Mouse (Mus musculus) heart, adult 2 months (tissue): ENCODE results near the gene Tmem204. TPM values are rescaled to one million over a fixed set of nuclear protein-coding genes. Genes with fewer than 3 reads are reported as not detected.

ENCODE experiments used
- DNase-seq, 2 experiments: peaks; one replicate each; pipeline ENCODE4 v3.0.0; 2021
- H3K27ac ChIP-seq: fragments of 200-600 bp; 2 replicates; pipeline ENCODE4 v1.8.1; 2022
- H3K27me3 ChIP-seq: fragments of 200-500 bp; 2 replicates; pipeline ENCODE4 v1.6.1; 2012; ENCODE audit warnings: mild to moderate bottlenecking, low read length, inconsistent platforms, mixed read lengths; ENCODE audit not compliant: control insufficient read depth, insufficient read depth
- H3K36me3 ChIP-seq: fragments of 200-500 bp; 2 replicates; pipeline ENCODE4 v1.6.1; 2012; ENCODE audit warnings: low read length, inconsistent platforms; ENCODE audit not compliant: control insufficient read depth, insufficient read depth
- H3K4me1 ChIP-seq: fragments of 200-500 bp; 2 replicates; pipeline ENCODE4 v1.6.1; 2011; ENCODE audit warnings: low read length; ENCODE audit not compliant: control insufficient read depth, insufficient read depth
- H3K4me3 ChIP-seq: fragments of 200-600 bp; 2 replicates; pipeline ENCODE4 v1.8.1; 2022
- H3K79me2 ChIP-seq: fragments of 200-500 bp; replicated peaks from 2 replicates; pipeline ENCODE4 v1.6.1; 2012; ENCODE audit warnings: mild to moderate bottlenecking, inconsistent platforms, low read length, moderate library complexity, mixed read lengths; ENCODE audit not compliant: control insufficient read depth, insufficient read depth
- H3K9ac ChIP-seq: fragments of 200-500 bp; 2 replicates; pipeline ENCODE4 v1.6.1; 2012; ENCODE audit warnings: low read depth, mild to moderate bottlenecking, control low read depth, inconsistent platforms, low read length, mixed read lengths
- CTCF ChIP-seq: fragments of 200-600 bp; IDR thresholded peaks from 2 replicates; pipeline ENCODE4 v1.8.1; 2022; ENCODE audit warnings: antibody characterized with exemption, mild to moderate bottlenecking, moderate library complexity
- EP300 ChIP-seq: fragments of 200-500 bp; IDR thresholded peaks from 2 replicates; pipeline ENCODE4 v1.6.1; 2011; ENCODE audit warnings: low read depth, low read length, control low read depth; ENCODE audit not compliant: insufficient read depth
- POLR2A ChIP-seq: fragments of 200-500 bp; IDR thresholded peaks from 2 replicates; pipeline ENCODE4 v1.6.1; 2011; ENCODE audit warnings: mild to moderate bottlenecking, low read depth, low read length, control low read depth; ENCODE audit not compliant: insufficient read depth
- WGBS: fragments of 180-500 bp; shearing (Covaris S2); methylation state at CpG from one replicate; pipeline ENCODE4 v1.1.7; 2018; 5-methylcytosine and 5-hydroxymethylcytosine counted together
- intact Hi-C: fragments of 180-260 bp; cut with DNase I; formaldehyde crosslinking; loops from one replicate; pipeline ENCODE4 v1.15.1; 2025
- polyA plus RNA-seq: library from polyadenylated mRNA; depleted of rRNA; stranded (reverse); fragments of >200 nt; gene quantifications from 2 replicates; pipeline ENCODE4 v1.2.3, GENCODE M21; 2012
- total RNA-seq, 2 experiments: library from RNA; stranded (reverse); gene quantifications; 2 replicates each; pipeline ENCODE4 v1.2.3; 2021

The Tmem204 gene
- total and polyA plus RNA-seq, 3 experiments: 40.0 to 77.3 (median 45.1) TPM

DNA sequence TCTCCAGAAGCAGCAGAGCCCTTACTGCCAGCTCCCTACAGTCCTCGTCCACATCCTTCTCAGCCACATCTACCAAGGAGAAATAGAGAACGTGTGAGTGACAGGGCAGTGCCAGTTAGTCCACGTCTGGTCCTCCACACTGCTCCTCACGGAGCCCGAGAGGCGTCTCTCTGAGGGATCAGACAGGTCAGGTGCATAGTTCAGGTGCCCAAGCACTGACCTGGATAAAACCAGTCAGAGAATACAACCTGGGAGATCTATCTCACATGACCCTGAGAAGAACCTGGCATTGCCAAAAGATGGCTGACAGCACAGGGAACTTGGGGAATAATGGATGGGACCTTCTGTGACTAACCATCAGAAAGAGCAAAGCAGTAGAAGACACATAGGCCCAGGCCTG is 16.7 kb upstream of the Tmem204 start:
- Histone ChIP-seq H3K79me2 (no peaks in the 10 kb centered on the region), H3K36me3 (no peaks in the 10 kb centered on the region), H3K27me3 (no peaks in the 10 kb centered on the region), H3K9ac (no peak overlapping the region), H3K27ac (no peak overlapping the region), H3K4me3 (no peak overlapping the region), H3K4me1 (no peaks in the 10 kb centered on the region)
- TF ChIP-seq CTCF: no peak
- TF ChIP-seq EP300: no peak
- TF ChIP-seq POLR2A: no peak
- intact Hi-C loops: no loop called here
- WGBS: 95% methylated on average over 6 of the region's 6 CpGs
- DNase-seq: no peak

DNA sequence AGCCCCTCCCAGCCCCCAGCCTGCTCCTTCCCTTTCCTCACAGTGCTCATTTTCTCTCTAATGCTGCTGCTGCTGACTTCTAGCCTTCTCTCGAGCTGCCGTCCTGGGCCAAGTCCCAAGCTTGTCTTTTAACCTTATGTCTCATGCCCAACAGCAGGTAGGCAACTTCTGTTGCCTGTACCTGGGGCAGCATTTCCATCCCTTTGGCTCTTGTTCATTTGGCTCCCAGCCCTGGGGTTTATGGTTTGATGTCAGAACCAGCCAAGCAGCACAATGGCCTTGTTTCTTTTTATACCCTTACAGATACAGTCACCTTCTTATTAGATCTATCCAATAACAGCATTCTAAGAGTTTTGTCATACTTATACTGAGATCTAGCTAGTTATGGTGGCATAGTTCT is 12.8 kb upstream of the Tmem204 start:
- H3K27me3 ChIP-seq: no peaks in the 10 kb centered on the region
- intact Hi-C loops: no loop called here
- no peak for DNase-seq
- H3K27ac ChIP-seq: no peak overlapping the region
- no peak for TF ChIP-seq EP300
- H3K4me3 ChIP-seq: no peak overlapping the region
- H3K36me3 ChIP-seq: no peaks in the 10 kb centered on the region
- H3K9ac ChIP-seq: no peak overlapping the region
- WGBS: 90% methylated on average over 2 of the region's 2 CpGs
- H3K79me2 ChIP-seq: no peaks in the 10 kb centered on the region
- H3K4me1 ChIP-seq: no peaks in the 10 kb centered on the region

DNA sequence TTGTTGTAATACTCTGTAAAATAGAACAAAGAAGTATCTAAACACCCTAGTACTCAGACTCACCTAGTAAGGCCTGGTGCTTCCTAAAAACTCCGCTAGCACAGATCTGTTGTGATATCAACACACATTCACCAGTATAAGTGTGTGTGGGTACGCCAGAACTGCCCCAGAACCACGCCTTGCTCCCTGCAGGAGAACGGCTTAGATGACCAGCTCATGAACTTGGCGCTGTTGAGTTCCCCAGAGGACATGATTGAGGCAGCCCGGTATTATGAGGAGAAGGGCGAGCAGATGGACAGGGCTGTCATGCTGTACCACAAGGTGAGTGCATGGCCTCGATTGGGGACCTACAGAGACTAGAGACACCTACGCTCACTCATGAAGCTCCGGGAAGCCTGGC is 7.1 kb upstream of the Tmem204 start:
- Histone ChIP-seq H3K79me2 (no peaks in the 10 kb centered on the region), H3K4me1 (no peaks in the 10 kb centered on the region)

DNA sequence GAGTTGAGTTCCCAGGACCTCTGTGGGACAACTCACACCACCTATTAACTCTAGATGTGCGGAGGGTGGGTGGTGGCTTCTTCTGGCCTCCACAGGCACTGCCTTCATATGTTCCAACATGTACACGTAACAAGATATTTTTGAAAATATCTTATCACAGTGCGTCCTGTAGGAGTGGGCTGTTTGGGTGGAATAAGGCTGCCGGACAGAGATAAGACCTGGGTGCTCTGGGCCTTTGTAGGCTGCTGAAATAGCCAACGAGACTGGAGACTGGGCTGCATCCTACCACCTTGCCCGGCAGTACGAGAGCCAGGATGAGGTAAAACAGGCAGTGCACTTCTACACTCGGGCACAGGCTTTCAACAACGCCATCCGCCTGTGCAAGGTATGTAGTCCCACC is 5.8 kb upstream of the Tmem204 start:
- intact Hi-C loops: no loop called here
- Histone ChIP-seq H3K36me3 (no peaks in the 10 kb centered on the region), H3K4me3 (no peak overlapping the region), H3K79me2 (no peaks in the 10 kb centered on the region), H3K27ac (no peak overlapping the region), H3K9ac (no peak overlapping the region), H3K4me1 (peaks cover 2% of the 10 kb centered on the region; the same call in 1 of the 2 replicates), H3K27me3 (no peaks in the 10 kb centered on the region)
- TF ChIP-seq CTCF (0 out of 2 replicates have a peak, but pooled peaks have one; percentile 4), EP300 (no peak)
- WGBS: 68% methylated on average over 10 of the region's 10 CpGs
- DNase-seq: no peak

More for the DNA sequence above, 7.1 kb upstream of the Tmem204 start:
- intact Hi-C loops: no loop called here
- H3K27me3 ChIP-seq: no peaks in the 10 kb centered on the region
- DNase-seq: no peak
- no peak overlapping the region for H3K4me3 ChIP-seq
- no peaks in the 10 kb centered on the region for H3K36me3 ChIP-seq
- H3K9ac ChIP-seq: no peak overlapping the region
- 91% methylated on average over 10 of the region's 10 CpGs for WGBS
- TF ChIP-seq POLR2A (no peak), CTCF (no peak), EP300 (no peak)
- no peak overlapping the region for H3K27ac ChIP-seq

DNA sequence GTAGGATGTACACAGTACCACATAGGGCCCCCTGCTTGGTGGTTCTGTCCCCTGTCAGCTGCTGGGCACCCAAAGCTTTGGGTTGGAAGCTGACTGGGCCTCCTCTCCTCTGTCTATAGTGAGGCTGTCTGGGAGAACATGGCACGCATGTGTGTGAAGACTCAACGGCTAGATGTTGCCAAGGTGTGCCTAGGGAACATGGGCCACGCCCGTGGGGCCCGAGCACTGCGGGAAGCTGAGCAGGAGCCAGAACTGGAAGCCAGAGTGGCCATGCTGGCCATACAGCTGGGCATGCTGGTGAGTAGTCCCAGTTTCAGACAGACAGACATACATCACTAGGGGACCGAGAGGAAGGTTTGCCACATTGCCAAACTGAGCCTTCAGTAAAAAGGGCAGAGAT is 3.3 kb upstream of the Tmem204 start:
- TF ChIP-seq POLR2A (no peak), CTCF (no peak), EP300 (no peak)
- no peak overlapping the region for H3K27ac ChIP-seq
- intact Hi-C loops: no loop called here
- no peak for DNase-seq
- no peaks in the 10 kb centered on the region for H3K36me3 ChIP-seq
- no peak overlapping the region for H3K9ac ChIP-seq
- no peaks in the 10 kb centered on the region for H3K27me3 ChIP-seq
- H3K79me2 ChIP-seq: no peaks in the 10 kb centered on the region
- H3K4me1 ChIP-seq: peaks cover 17% of the 10 kb centered on the region
- no peak overlapping the region for H3K4me3 ChIP-seq
- WGBS: 84% methylated on average over 7 of the region's 7 CpGs

DNA sequence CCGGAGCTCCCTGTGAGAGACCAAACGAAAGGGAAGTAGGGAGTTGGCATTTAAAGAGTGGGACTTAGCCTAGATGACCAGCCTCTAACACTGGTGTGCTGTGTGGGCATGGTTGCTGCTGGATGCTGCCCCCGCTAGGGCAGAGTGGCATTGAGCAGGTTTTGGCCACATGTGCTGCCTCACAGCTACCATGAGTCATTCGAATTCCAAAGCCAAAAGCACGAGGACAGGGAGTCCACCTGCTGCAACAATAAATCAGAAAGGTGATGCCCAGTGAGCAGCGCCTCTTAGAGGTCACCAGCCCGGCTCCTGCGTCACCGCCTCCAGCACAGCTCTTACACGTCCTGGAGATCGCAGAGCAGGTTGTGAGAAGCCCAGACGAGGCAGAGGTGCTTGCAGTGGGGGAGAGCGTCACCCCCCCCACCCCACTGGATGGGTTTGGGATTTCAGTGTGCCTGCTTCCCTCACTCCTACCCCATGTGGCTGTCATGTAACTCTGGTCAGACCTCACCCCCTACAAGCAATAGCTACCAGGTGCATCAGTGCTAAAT is 1.5 kb upstream of the Tmem204 start:
- WGBS: 88% methylated on average over 13 of the region's 13 CpGs
- H3K79me2 ChIP-seq: peaks cover 3% of the 10 kb centered on the region; the same call in 1 of the 2 replicates
- no peak for TF ChIP-seq CTCF
- TF ChIP-seq POLR2A: no peak
- no peak for TF ChIP-seq EP300
- no peak overlapping the region for H3K9ac ChIP-seq
- no peaks in the 10 kb centered on the region for H3K27me3 ChIP-seq
- H3K27ac ChIP-seq: peak overlapping the region; percentile 90
- H3K4me3 ChIP-seq: no peak overlapping the region
- peaks cover 22% of the 10 kb centered on the region for H3K4me1 ChIP-seq
- H3K36me3 ChIP-seq: no peaks in the 10 kb centered on the region
- intact Hi-C loops: no loop called here
- no peak for DNase-seq
